Mouse (Mus musculus) layer of hippocampus, adult 18-20 months (tissue): ENCODE measurements around the gene Tbc1d1. TPM values are rescaled to one million over a fixed set of nuclear protein-coding genes. Genes with fewer than 3 reads are reported as not detected.

Experiments
- DNase-seq, 2 experiments: peaks; one replicate each; pipeline ENCODE4 v3.0.0; 2022; ENCODE audit warnings: low spot score in 2 of 2
- microRNA-seq, 2 experiments: library from miRNA; unstranded; fragments of <30 nt; microRNA quantifications; one replicate each; pipeline ENCODE4 v1.2.0; 2021
- total RNA-seq, 2 experiments: library from RNA; stranded (reverse); gene quantifications; 2 replicates each; pipeline ENCODE4 v1.2.3; 2021

Gene Tbc1d1
- total RNA-seq, 2 experiments from 2014 or later, result 30.2 to 37.0 TPM

GRCm38 (mm10) chr5:64377705-64378104, 221.6 kb downstream of the Tbc1d1 start:
- DNase-seq, result no peak

GRCm38 (mm10) chr5:64378591-64379275, 222.6 kb downstream of the Tbc1d1 start:
- DNase-seq, result no peak

GRCm38 (mm10) chr5:64379829-64380228, 223.7 kb downstream of the Tbc1d1 start:
- no peak for DNase-seq

GRCm38 (mm10) chr5:64380698-64381375, 224.7 kb downstream of the Tbc1d1 start:
- DNase-seq, result no peak

GRCm38 (mm10) chr5:64381538-64381937, 225.4 kb downstream of the Tbc1d1 start:
- DNase-seq, result no peak

GRCm38 (mm10) chr5:64382451-64383057, 226.4 kb downstream of the Tbc1d1 start:
- DNase-seq, result peak; percentile 62 to 91

GRCm38 (mm10) chr5:64383215-64383614, 227.1 kb downstream of the Tbc1d1 start:
- DNase-seq, result no peak

GRCm38 (mm10) chr5:64384546-64384945, 228.4 kb downstream of the Tbc1d1 start:
- no peak for DNase-seq

GRCm38 (mm10) chr5:64386996-64387395, 230.9 kb downstream of the Tbc1d1 start:
- DNase-seq, result no peak

GRCm38 (mm10) chr5:64389202-64389929, 233.3 kb downstream of the Tbc1d1 start:
- peak in 1 of 2 experiments; percentile 34 for DNase-seq

- DNase-seq, result no peak
Observed at GRCm38 (mm10) chr5:64391346-64391745, 235.2 kb downstream of the Tbc1d1 start.

- no peak for DNase-seq
Observed at GRCm38 (mm10) chr5:64392426-64393020, 236.4 kb downstream of the Tbc1d1 start.

- DNase-seq, result no peak
Observed at GRCm38 (mm10) chr5:64393530-64393929, 237.4 kb downstream of the Tbc1d1 start.

- no peak for DNase-seq
Observed at GRCm38 (mm10) chr5:64398155-64398554, 242.1 kb downstream of the Tbc1d1 start.

- no peak for DNase-seq
Observed at GRCm38 (mm10) chr5:64400742-64401141, 244.6 kb downstream of the Tbc1d1 start.

Small RNA genes lying within 50 kb of the gene (microRNA-seq; reads per million reads assigned to microRNA genes)
- 0 reads per million in 2 experiments for gene Gm22395

Other genes with a start within 250 kb of the Tbc1d1 start
- gene Rell1, start 187.4 kb upstream of the Tbc1d1 start, total RNA-seq, result 10 to 100 TPM; 10.4 to 10.9 TPM
- 10 to 100 TPM in 1 of 2 experiments, 1 to 10 TPM in 1; 9.4 to 10.0 TPM for gene Pgm2, start 63.4 kb upstream of the Tbc1d1 start, total RNA-seq